Mouse (Mus musculus) heart, postnatal 25 days (tissue): ENCODE data around the gene Dnah2. TPM values are rescaled to one million over a fixed set of nuclear protein-coding genes. Genes with fewer than 3 reads are reported as not detected.
"Not testable (repeated sequence)": the region's sequence is repeated elsewhere in the genome, so short reads cannot be mapped to it uniquely, and the experiment has no call there.

Experiments
- DNase-seq: peaks from one replicate; pipeline ENCODE4 v3.0.0; 2022; ENCODE audit warnings: low spot score
- intact Hi-C: fragments of 180-260 bp; cut with DNase I; formaldehyde crosslinking; loops from one replicate; pipeline ENCODE4 v1.15.1; 2025
- total RNA-seq, 2 experiments: library from RNA; stranded (reverse); gene quantifications; 2 replicates each; pipeline ENCODE4 v1.2.3; 2021

Gene Dnah2
- total RNA-seq, 2 experiments from 2014 or later = 0.17 to 0.39 TPM

- intact Hi-C loops = no loop called here
- DNase-seq = no peak
Observed at GRCm38 (mm10) chr11:69534990-69535389, 13.9 kb downstream of the Dnah2 start.

GRCm38 (mm10) chr11:69532480-69533150 lies 16.3 kb downstream of the Dnah2 start:
- intact Hi-C loops = no loop called here
- no peak for DNase-seq

GRCm38 (mm10) chr11:69530755-69531154 lies 18.2 kb downstream of the Dnah2 start:
- DNase-seq, intact Hi-C loops: not testable (repeated sequence)

- DNase-seq, intact Hi-C loops: not testable (repeated sequence)
Observed at GRCm38 (mm10) chr11:69530281-69530680, 18.6 kb downstream of the Dnah2 start.

- DNase-seq = no peak
- intact Hi-C loops = no loop called here
Observed at GRCm38 (mm10) chr11:69528031-69528390, 20.9 kb downstream of the Dnah2 start.

GRCm38 (mm10) chr11:69527098-69528030 lies 21.5 kb downstream of the Dnah2 start:
- no peak for DNase-seq
- intact Hi-C loops = no loop called here

- intact Hi-C loops = no loop called here
- DNase-seq = no peak
Observed at GRCm38 (mm10) chr11:69526631-69527030, 22.3 kb downstream of the Dnah2 start.

GRCm38 (mm10) chr11:69525661-69526060 lies 23.2 kb downstream of the Dnah2 start:
- intact Hi-C loops = no loop called here
- no peak for DNase-seq

GRCm38 (mm10) chr11:69523651-69524050 lies 25.3 kb downstream of the Dnah2 start:
- intact Hi-C loops = no loop called here
- no peak for DNase-seq

- intact Hi-C loops = no loop called here
- DNase-seq = no peak
Observed at GRCm38 (mm10) chr11:69521526-69522149, 27.3 kb downstream of the Dnah2 start.

- DNase-seq = no peak
- intact Hi-C loops = no loop called here
Observed at GRCm38 (mm10) chr11:69519976-69520375, 28.9 kb downstream of the Dnah2 start.

- DNase-seq = no peak
- intact Hi-C loops = no loop called here
Observed at GRCm38 (mm10) chr11:69516661-69517060, 32.2 kb downstream of the Dnah2 start.

- no peak for DNase-seq
- intact Hi-C loops = no loop called here
Observed at GRCm38 (mm10) chr11:69516151-69516640, 32.7 kb downstream of the Dnah2 start.

- intact Hi-C loops = loop anchor here (1.0 to 2.0 kb wide), 3 partner anchors 82 to 245 kb away; no protein-coding TSS in a partner anchor
- no peak for DNase-seq
Observed at GRCm38 (mm10) chr11:69513840-69514239, 35.1 kb downstream of the Dnah2 start.

- intact Hi-C loops = no loop called here
- no peak for DNase-seq
Observed at GRCm38 (mm10) chr11:69510796-69511496, 38.0 kb downstream of the Dnah2 start.

- intact Hi-C loops = loop anchor here (5.0 kb wide), 1 partner anchor 52 kb away; no protein-coding TSS in a partner anchor
- peak; percentile 57 for DNase-seq
Observed at GRCm38 (mm10) chr11:69503863-69504280, 45.0 kb downstream of the Dnah2 start.

GRCm38 (mm10) chr11:69501555-69501954 lies 47.4 kb downstream of the Dnah2 start:
- intact Hi-C loops = loop anchor here (5.0 kb wide), 1 partner anchor 49 kb away; no protein-coding TSS in a partner anchor
- no peak for DNase-seq

- intact Hi-C loops = no loop called here
- no peak for DNase-seq
Observed at GRCm38 (mm10) chr11:69499140-69499539, 49.8 kb downstream of the Dnah2 start.

- no peak for DNase-seq
- intact Hi-C loops = loop anchor here (5.0 kb wide), 1 partner anchor 34 kb away; no protein-coding TSS in a partner anchor
Observed at GRCm38 (mm10) chr11:69491711-69492110, 57.2 kb downstream of the Dnah2 start.
